Mouse (Mus musculus) embryonic fibroblast, embryonic 13.5 days (primary cell): ENCODE measurements around the gene Abl1.

Experiments
- CTCF ChIP-seq: IDR thresholded peaks from 2 replicates; pipeline ENCODE4 v1.5.1; 2011; ENCODE audit warnings: mild to moderate bottlenecking, control low read depth, low read length, moderate library complexity, borderline replicate concordance; ENCODE audit not compliant: insufficient read depth
- POLR2A ChIP-seq: IDR thresholded peaks from 2 replicates; pipeline ENCODE4 v1.6.1; 2011; ENCODE audit warnings: low read depth, mild to moderate bottlenecking, control low read depth, low read length, moderate library complexity

- TF ChIP-seq CTCF (no peak), POLR2A (no peak)
These were observed 10.0 kb downstream of the Abl1 start for GRCm38 (mm10) chr2:31698209-31698608.
